Mouse (Mus musculus): Measurements from ENCODE around the gene Ptprn. TPM values are rescaled to one million over a fixed set of nuclear protein-coding genes. Genes with fewer than 3 reads are reported as not detected.

Gene Ptprn
- total and polyA plus RNA-seq, 2 experiments from 2014 or later: 31.5 to 68.7 TPM

- Histone ChIP-seq H3K9me3 (ENCODE audit: low read length) (no peaks in the 10 kb centered on the region), H3K27me3 (ENCODE audit: insufficient read depth, low read length) (no peaks in the 10 kb centered on the region), H3K9ac (no peak overlapping the region), H3K4me2 (ENCODE audit: low read depth) (no peak overlapping the region), H3K4me1 (ENCODE audit: insufficient read depth) (no peaks in the 10 kb centered on the region), H3K36me3 (ENCODE audit: insufficient read depth) (0 out of 2 replicates have a peak, but pooled peaks cover 4% of the 10 kb centered on the region), H3K27ac (ENCODE audit: low read depth, low read length) (no peak overlapping the region), H3K4me3 (ENCODE audit: low read depth, low read length) (no peak overlapping the region)
- 65% methylated on average over 16 of the region's 16 CpGs for WGBS
- peak; percentile 92 for TF ChIP-seq CTCF (IDR thresholded peaks at IDR 0.05; ENCODE audit: low read depth)
- DNase-seq (peak; percentile 87), ATAC-seq (peak; percentile 56)
Measured at GRCm38 (mm10) chr1:75253849-75254624, 10.3 kb downstream of the Ptprn start.

- 0 out of 2 replicates have a peak, but pooled peaks cover 4% of the 10 kb centered on the region for H3K36me3 ChIP-seq (ENCODE audit: insufficient read depth)
- no peak overlapping the region for H3K4me3 ChIP-seq (ENCODE audit: low read depth, low read length)
- H3K4me2 ChIP-seq (ENCODE audit: low read depth): no peak overlapping the region
- ATAC-seq: no peak
- no peak for DNase-seq
- H3K27me3 ChIP-seq (ENCODE audit: insufficient read depth, low read length): no peaks in the 10 kb centered on the region
- no peak overlapping the region for H3K9ac ChIP-seq
- no peaks in the 10 kb centered on the region for H3K9me3 ChIP-seq (ENCODE audit: low read length)
- 78% methylated on average over 16 of the region's 16 CpGs for WGBS
- no peak overlapping the region for H3K27ac ChIP-seq (ENCODE audit: low read depth, low read length)
- TF ChIP-seq CTCF (IDR thresholded peaks at IDR 0.05; ENCODE audit: low read depth): peak; percentile 22; the same call in 1 of the 2 replicates
- H3K4me1 ChIP-seq (ENCODE audit: insufficient read depth): no peaks in the 10 kb centered on the region
Measured at GRCm38 (mm10) chr1:75253029-75253428, 11.3 kb downstream of the Ptprn start.

- no peak for TF ChIP-seq CTCF (IDR thresholded peaks at IDR 0.05; ENCODE audit: low read depth)
- Histone ChIP-seq H3K4me3 (ENCODE audit: low read depth, low read length) (no peak overlapping the region), H3K4me2 (ENCODE audit: low read depth) (no peak overlapping the region), H3K27ac (ENCODE audit: low read depth, low read length) (no peak overlapping the region), H3K4me1 (ENCODE audit: insufficient read depth) (no peaks in the 10 kb centered on the region), H3K9me3 (ENCODE audit: low read length) (no peaks in the 10 kb centered on the region), H3K27me3 (ENCODE audit: insufficient read depth, low read length) (no peaks in the 10 kb centered on the region), H3K36me3 (ENCODE audit: insufficient read depth) (no peaks in the 10 kb centered on the region), H3K9ac (no peak overlapping the region)
- ATAC-seq (no peak), DNase-seq (no peak)
- 75% methylated on average over 13 of the region's 13 CpGs for whole genome bisulfite sequencing
Measured at GRCm38 (mm10) chr1:75252308-75252707, 12.0 kb downstream of the Ptprn start.

- peak; percentile 74 for TF ChIP-seq CTCF (IDR thresholded peaks at IDR 0.05; ENCODE audit: low read depth)
- 0 out of 2 replicates have a peak overlapping the region, but pooled peaks have one; percentile 5 for H3K4me3 ChIP-seq (ENCODE audit: low read depth, low read length)
Measured at GRCm38 (mm10) chr1:75251112-75251970, 13.0 kb downstream of the Ptprn start.

GRCm38 (mm10) chr1:75250498-75250897, 13.8 kb downstream of the Ptprn start:
- Histone ChIP-seq H3K4me3 (ENCODE audit: low read depth, low read length) (no peak overlapping the region), H3K36me3 (ENCODE audit: insufficient read depth) (no peaks in the 10 kb centered on the region), H3K9ac (no peak overlapping the region), H3K27me3 (ENCODE audit: insufficient read depth, low read length) (no peaks in the 10 kb centered on the region), H3K27ac (ENCODE audit: low read depth, low read length) (no peak overlapping the region), H3K4me1 (ENCODE audit: insufficient read depth) (no peaks in the 10 kb centered on the region), H3K9me3 (ENCODE audit: low read length) (no peaks in the 10 kb centered on the region), H3K4me2 (ENCODE audit: low read depth) (no peak overlapping the region)
- DNase-seq (no peak), ATAC-seq (no peak)
- TF ChIP-seq CTCF (IDR thresholded peaks at IDR 0.05; ENCODE audit: low read depth): no peak
- 48% methylated on average over 3 of the region's 3 CpGs for WGBS

More at GRCm38 (mm10) chr1:75251112-75251970, 13.0 kb downstream of the Ptprn start:
- WGBS: 4% methylated on average over 22 of the region's 22 CpGs
- Histone ChIP-seq H3K36me3 (ENCODE audit: insufficient read depth) (no peaks in the 10 kb centered on the region), H3K9me3 (ENCODE audit: low read length) (no peaks in the 10 kb centered on the region), H3K4me2 (ENCODE audit: low read depth) (peak overlapping the region; percentile 48), H3K9ac (peak overlapping the region; percentile 22), H3K27ac (ENCODE audit: low read depth, low read length) (no peak overlapping the region), H3K27me3 (ENCODE audit: insufficient read depth, low read length) (no peaks in the 10 kb centered on the region), H3K4me1 (ENCODE audit: insufficient read depth) (no peaks in the 10 kb centered on the region)
- DNase-seq (peak; percentile 70), ATAC-seq (peak; percentile 19; the same call in 1 of the 2 replicates)

GRCm38 (mm10) chr1:75248041-75248772, 16.1 kb downstream of the Ptprn start:
- Histone ChIP-seq H3K4me1 (ENCODE audit: insufficient read depth) (no peaks in the 10 kb centered on the region), H3K9me3 (ENCODE audit: low read length) (no peaks in the 10 kb centered on the region), H3K9ac (no peak overlapping the region), H3K27me3 (ENCODE audit: insufficient read depth, low read length) (no peaks in the 10 kb centered on the region), H3K36me3 (ENCODE audit: insufficient read depth) (peaks cover 7% of the 10 kb centered on the region; the same call in 1 of the 2 replicates), H3K4me3 (ENCODE audit: low read depth, low read length) (no peak overlapping the region), H3K27ac (ENCODE audit: low read depth, low read length) (no peak overlapping the region), H3K4me2 (ENCODE audit: low read depth) (no peak overlapping the region)
- TF ChIP-seq CTCF (IDR thresholded peaks at IDR 0.05; ENCODE audit: low read depth): no peak
- WGBS: 42% methylated on average over 9 of the region's 9 CpGs
- DNase-seq (no peak), ATAC-seq (no peak)
